Mouse (Mus musculus) heart, postnatal 36 days (tissue): ENCODE measurements around the gene Cacna2d2. TPM values are rescaled to one million over a fixed set of nuclear protein-coding genes. Genes with fewer than 3 reads are reported as not detected.

Source experiments
- DNase-seq, 2 experiments: peaks; one replicate each; pipeline ENCODE4 v3.0.0; 2021 to 2022
- intact Hi-C: fragments of 180-260 bp; cut with DNase I; formaldehyde crosslinking; loops from one replicate; pipeline ENCODE4 v1.15.1; 2025
- total RNA-seq, 2 experiments: library from RNA; stranded (reverse); gene quantifications; 2 replicates each; pipeline ENCODE4 v1.2.3; 2021

The Cacna2d2 gene
- total RNA-seq, 2 experiments from 2014 or later = 10.5 to 13.3 TPM

- intact Hi-C loops = no loop called here
- DNase-seq = no peak
Observed at GRCm38 (mm10) chr9:107490625-107491024, 91.2 kb downstream of the Cacna2d2 start.

DNA sequence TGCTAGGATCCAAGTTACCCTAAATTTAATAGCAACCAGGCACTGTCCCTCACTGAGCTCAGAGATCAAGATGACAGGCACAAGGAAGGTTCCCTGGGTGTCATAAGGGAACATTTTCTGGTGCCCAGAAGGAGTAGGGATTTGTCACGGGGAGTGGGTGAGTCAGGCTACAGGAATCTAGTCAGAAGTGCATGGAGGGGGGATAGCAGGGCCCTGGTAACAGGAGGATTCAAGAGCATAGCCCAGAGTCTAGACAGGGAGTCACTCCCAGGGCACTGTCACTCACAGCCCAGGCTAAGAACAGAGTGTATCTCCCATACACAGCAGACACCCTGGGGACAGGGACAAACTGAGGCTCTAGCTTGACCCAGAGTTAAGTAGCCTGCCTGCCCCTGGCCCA is 94.1 kb downstream of the Cacna2d2 start:
- intact Hi-C loops = no loop called here
- no peak for DNase-seq

- intact Hi-C loops = no loop called here
Observed at GRCm38 (mm10) chr9:107494238-107494637, 94.8 kb downstream of the Cacna2d2 start.

DNA sequence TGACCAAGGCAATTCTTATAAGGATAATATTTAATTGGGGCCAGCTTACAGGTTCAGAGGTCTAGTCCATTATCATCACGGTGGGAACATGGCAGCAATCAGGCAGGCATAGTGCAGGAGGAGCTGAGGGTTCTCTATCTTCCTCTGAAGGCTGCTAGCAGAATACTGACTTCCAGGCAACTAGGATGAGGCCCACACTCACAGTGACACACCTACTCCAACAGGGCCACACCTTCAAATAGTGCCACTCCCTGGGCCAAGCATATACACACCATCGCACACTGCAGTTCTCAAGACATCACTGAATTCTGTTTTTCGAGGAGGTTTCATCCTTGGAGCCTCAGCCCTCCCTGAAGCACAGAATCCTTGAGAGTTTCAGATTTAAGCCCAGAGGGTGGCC is 96.9 kb downstream of the Cacna2d2 start:
- no peak for DNase-seq
- intact Hi-C loops = no loop called here

More at GRCm38 (mm10) chr9:107494238-107494637, 94.8 kb downstream of the Cacna2d2 start:
- DNase-seq = no peak

DNA sequence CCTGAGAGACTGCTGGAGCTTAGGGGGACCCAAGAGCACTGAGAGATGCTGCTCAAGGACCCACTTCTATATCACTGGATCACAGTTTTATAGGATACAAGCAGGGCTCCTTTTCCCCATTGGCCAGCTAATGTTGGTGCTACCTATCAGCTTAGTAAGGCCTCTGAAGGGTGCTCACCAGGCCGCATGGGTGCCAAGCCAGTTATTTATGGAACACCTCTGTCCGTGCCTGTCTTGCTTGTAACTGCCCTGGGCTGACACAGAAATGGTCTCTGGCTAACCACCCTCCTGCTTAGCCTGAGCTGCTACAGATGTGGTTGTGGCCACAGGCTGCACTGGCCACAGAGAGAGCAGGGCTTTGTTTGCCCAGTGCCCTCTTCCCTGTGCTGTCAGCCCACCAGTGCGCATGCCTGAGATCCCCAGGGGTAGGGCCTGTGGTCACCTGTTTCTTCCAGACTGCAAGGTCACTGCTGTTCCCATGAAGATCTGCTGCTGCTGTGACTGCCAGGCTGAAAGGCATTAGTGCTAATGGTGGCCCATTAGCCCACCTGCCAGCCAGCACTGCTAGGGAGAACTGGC is 101.4 kb downstream of the Cacna2d2 start:
- DNase-seq = no peak
- intact Hi-C loops = no loop called here

GRCm38 (mm10) chr9:107502131-107502846 is 102.9 kb downstream of the Cacna2d2 start:
- no peak for DNase-seq
- intact Hi-C loops = no loop called here

GRCm38 (mm10) chr9:107504662-107505537 is 105.5 kb downstream of the Cacna2d2 start:
- intact Hi-C loops = no loop called here
- no peak for DNase-seq

GRCm38 (mm10) chr9:107508266-107508665 is 108.9 kb downstream of the Cacna2d2 start:
- intact Hi-C loops = no loop called here
- no peak for DNase-seq

GRCm38 (mm10) chr9:107510384-107511100 is 111.1 kb downstream of the Cacna2d2 start:
- intact Hi-C loops = no loop called here
- no peak for DNase-seq

DNA sequence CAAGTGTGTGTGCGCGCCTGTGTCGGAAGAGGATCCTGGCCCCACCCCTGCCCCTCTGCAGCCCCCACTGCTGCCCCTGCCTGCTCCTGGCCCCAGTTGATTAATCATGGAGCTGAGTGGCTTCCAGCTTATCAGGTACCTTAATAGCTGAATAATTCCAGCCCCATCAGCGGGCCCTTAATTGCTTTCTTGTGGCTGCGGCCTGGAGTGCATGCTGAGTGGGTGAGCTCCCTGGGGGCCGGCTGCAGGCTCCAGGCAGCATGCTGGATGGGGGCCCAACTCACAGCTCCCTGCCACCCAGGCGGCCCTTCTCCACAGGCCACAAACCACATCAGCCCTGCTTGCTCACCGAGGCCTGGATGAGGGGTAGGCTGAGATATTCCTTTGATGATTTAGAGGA is 112.0 kb downstream of the Cacna2d2 start:
- no peak for DNase-seq
- intact Hi-C loops = no loop called here

DNA sequence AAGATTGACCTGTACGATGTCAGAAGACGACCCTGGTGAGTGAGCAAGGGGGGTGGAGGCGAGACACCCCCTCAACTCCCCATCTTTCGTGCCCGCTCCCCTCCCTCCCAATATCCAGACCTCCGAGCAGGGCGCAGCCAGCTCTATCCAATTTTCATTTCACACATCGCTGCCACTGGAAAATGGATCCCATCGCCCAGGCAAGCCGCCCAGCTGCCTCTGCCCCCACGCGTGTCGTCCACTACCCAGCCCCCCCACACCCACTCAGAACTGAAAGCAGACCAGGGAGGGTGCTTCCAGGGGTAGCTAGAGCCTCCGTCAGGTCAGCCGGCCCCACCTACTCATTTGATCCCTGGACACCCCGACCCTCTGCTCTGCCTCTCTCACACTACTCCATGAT is 112.9 kb downstream of the Cacna2d2 start:
- intact Hi-C loops = no loop called here
- DNase-seq = no peak

DNA sequence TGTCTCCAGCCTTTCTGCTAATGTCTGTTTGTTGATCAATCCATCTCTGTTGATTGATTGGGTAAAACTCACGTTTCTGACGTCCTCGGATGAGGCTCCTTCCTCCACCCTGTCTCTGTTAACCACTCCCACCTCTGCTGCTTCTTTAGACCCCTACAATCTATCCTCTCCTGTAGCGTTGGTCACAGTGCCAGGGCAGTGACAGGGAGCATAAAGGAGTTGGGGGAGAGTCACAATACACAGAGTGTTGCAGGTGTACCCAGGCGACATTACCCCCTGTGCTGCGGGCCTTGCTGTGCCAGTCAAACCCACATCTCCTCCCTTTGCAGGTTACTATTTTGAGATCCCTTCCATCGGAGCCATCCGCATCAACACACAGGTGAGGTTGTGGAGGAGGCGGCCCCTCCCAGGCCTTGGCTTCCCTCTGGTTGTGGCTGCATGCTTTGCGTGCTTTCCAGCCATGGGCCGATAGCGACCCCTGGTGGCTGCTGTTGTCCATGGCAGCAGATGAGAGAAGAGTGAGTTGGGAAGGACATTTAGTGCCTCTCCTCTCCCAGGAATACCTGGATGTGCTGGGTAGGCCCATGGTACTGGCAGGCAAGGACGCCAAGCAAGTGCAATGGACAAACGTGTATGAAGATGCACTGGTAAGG is 115.0 kb downstream of the Cacna2d2 start:
- DNase-seq = peak; percentile 83 to 89
- intact Hi-C loops = loop anchor here (1.0 to 2.0 kb wide), 2 partner anchors 148 to 156 kb away; no protein-coding TSS in a partner anchor

- no peak for DNase-seq
- intact Hi-C loops = no loop called here
Observed at GRCm38 (mm10) chr9:107520331-107520730, 120.9 kb downstream of the Cacna2d2 start.

DNA sequence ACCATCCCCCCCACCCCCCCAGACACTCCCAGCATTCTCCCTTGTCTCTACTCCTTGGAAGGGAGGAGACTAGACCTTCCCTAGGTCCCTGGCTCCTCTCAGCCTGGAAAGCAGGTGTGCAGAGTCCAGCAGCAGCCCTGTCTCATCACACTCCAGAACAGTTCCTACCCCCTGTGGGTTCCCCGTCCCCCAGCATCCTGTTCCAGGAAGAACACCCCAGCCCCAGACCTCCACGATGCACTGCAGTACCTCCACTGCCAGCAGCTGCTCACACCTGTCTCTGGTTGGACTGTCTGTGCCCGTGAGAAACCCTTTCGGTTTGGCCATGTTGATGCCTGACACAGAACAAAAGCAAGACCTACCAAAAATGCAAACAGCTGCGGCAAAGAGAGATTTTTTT is 121.8 kb downstream of the Cacna2d2 start:
- DNase-seq = no peak
- intact Hi-C loops = no loop called here

GRCm38 (mm10) chr9:107521711-107522399 is 122.4 kb downstream of the Cacna2d2 start:
- DNase-seq = no peak
- intact Hi-C loops = no loop called here

- no peak for DNase-seq
- intact Hi-C loops = no loop called here
Observed at GRCm38 (mm10) chr9:107522400-107522711, 122.9 kb downstream of the Cacna2d2 start.

DNA sequence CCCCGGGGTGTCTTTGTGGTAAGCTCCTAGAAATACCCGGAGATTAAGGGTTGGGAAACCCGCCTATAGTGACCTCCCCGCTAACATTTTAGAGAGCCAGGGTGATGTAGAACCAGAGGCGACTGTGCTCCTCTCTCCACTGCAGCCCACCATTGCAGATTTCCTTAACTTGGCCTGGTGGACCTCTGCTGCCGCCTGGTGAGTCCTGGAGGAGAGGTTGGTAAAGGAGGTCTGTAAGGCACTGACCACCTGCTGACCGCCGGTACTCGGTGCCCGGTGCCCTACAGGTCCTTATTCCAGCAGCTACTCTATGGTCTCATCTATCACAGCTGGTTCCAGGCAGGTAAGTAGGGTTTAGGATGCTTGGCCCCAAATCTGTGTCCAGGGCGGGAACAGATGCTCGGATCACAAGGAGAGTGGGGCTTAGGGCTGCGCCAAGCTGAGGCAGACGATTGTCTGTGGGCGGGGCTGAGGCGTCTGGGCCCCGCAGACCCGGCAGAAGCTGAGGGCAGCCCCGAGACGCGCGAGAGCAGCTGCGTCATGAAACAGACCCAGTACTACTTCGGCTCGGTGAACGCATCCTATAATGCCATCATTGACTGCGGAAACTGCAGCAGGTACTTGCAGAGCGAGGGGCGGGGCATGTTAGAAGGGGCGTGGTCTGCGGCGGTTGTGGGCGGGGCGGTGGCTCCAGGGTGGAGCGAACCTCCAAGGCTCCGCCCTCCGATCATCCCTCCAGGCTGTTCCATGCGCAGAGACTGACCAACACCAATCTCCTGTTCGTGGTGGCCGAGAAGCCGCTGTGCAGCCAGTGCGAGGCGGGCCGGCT is 127.0 kb downstream of the Cacna2d2 start:
- peak; percentile 54 to 63 for DNase-seq
- intact Hi-C loops = no loop called here

GRCm38 (mm10) chr9:107533791-107534407 is 134.5 kb downstream of the Cacna2d2 start, which contains the start of gene Tmem115:
TSS of gene Tmem115 (plus strand) at chr9:107533945.
- peak; percentile 85 to 89 for DNase-seq
- intact Hi-C loops = loop anchor here (10.0 kb wide), 1 partner anchor 639 kb away; the partner anchor contains the start of gene Manf
